Mouse (Mus musculus) intestine, postnatal 0 days (tissue): ENCODE measurements around the gene Iqsec1. TPM values are rescaled to one million over a fixed set of nuclear protein-coding genes. Genes with fewer than 3 reads are reported as not detected.
A peak's percentile ranks its signal among the peaks of the same experiment; 100 is the strongest.

ENCODE experiments used
- ATAC-seq: fragments of 200-750 bp; cut with Nextera tagmentation; 2 replicates; pipeline ENCODE4 v1.8.0; 2017; ENCODE audit warnings: mild to moderate bottlenecking, moderate TSS enrichment, moderate library complexity
- H3K27ac ChIP-seq: fragments of 300-500 bp; sonication (generic); 2 replicates; pipeline ENCODE4 v1.5.1; 2014; ENCODE audit warnings: mild to moderate bottlenecking, low read depth, low read length, moderate library complexity
- H3K27me3 ChIP-seq: fragments of 300-500 bp; sonication (generic); replicated peaks from 2 replicates; pipeline ENCODE4 v1.6.1; 2014; ENCODE audit warnings: low read length, mixed read lengths; ENCODE audit not compliant: control insufficient read depth, insufficient read depth
- H3K36me3 ChIP-seq: fragments of 300-500 bp; sonication (generic); 2 replicates; pipeline ENCODE4 v1.6.1; 2014; ENCODE audit warnings: mild to moderate bottlenecking, moderate library complexity; ENCODE audit not compliant: control insufficient read depth, insufficient read depth
- H3K4me1 ChIP-seq: fragments of 300-500 bp; sonication (generic); replicated peaks from 2 replicates; pipeline ENCODE4 v1.6.1; 2014; ENCODE audit warnings: antibody characterized with exemption, low read length, mixed read lengths; ENCODE audit not compliant: control insufficient read depth, insufficient read depth
- H3K4me2 ChIP-seq: fragments of 300-500 bp; sonication (generic); replicated peaks from 2 replicates; pipeline ENCODE4 v1.6.1; 2014; ENCODE audit warnings: low read depth, mild to moderate bottlenecking, moderate library complexity
- H3K4me3 ChIP-seq: fragments of 300-500 bp; sonication (generic); 2 replicates; pipeline ENCODE4 v1.5.1; 2014; ENCODE audit warnings: low read depth, low read length
- H3K9ac ChIP-seq: fragments of 300-500 bp; sonication (generic); 2 replicates; pipeline ENCODE4 v1.6.1; 2014; ENCODE audit warnings: mild to moderate bottlenecking, low read depth, low read length
- H3K9me3 ChIP-seq: fragments of 300-500 bp; sonication (generic); 2 replicates; pipeline ENCODE4 v1.6.1; 2016; ENCODE audit warnings: mixed run types; ENCODE audit not compliant: control insufficient read depth
- CTCF ChIP-seq: sonication (generic); IDR thresholded peaks from 2 replicates; pipeline ENCODE4 v1.5.1; 2016; ENCODE audit warnings: low read depth, mild to moderate bottlenecking, control low read depth, antibody characterized with exemption, moderate library complexity
- WGBS: fragments of 180-500 bp; shearing (Covaris S2); extraction: QIAGEN DNeasy Blood & Tissue Kit; methylation state at CpG from one replicate; pipeline ENCODE4 v1.1.7; 2014; 5-methylcytosine and 5-hydroxymethylcytosine counted together
- polyA plus RNA-seq: library from polyadenylated mRNA; unstranded; fragments of >200 nt; fragmentation: Nextera tagmentation; extraction: Ambion mirVana; gene quantifications from 2 replicates; pipeline ENCODE4 v1.2.1, GENCODE M21; 2015

The Iqsec1 gene
- polyA plus RNA-seq, 1 experiment from 2014 or later: 7.0 TPM

- H3K4me2 ChIP-seq: no peak overlapping the region
- no peaks in the 10 kb centered on the region; the same call in 1 of the 2 replicates for H3K4me1 ChIP-seq
- no peaks in the 10 kb centered on the region for H3K9me3 ChIP-seq
- no peak overlapping the region for H3K9ac ChIP-seq
- no peak overlapping the region for H3K4me3 ChIP-seq
- 79% methylated on average over 6 of the region's 6 CpGs for WGBS
- no peak for TF ChIP-seq CTCF
- H3K27ac ChIP-seq: no peak overlapping the region
- H3K27me3 ChIP-seq: no peaks in the 10 kb centered on the region
- no peak for ATAC-seq
- no peaks in the 10 kb centered on the region for H3K36me3 ChIP-seq
These were observed 269.1 kb downstream of the Iqsec1 start for GRCm38 (mm10) chr6:90719402-90719801.

- Histone ChIP-seq H3K36me3 (no peaks in the 10 kb centered on the region), H3K9me3 (no peaks in the 10 kb centered on the region), H3K27me3 (no peaks in the 10 kb centered on the region), H3K4me1 (peaks cover 2% of the 10 kb centered on the region), H3K9ac (no peak overlapping the region), H3K4me2 (no peak overlapping the region), H3K4me3 (no peak overlapping the region), H3K27ac (no peak overlapping the region)
- ATAC-seq: no peak
- no peak for TF ChIP-seq CTCF
- 80% methylated on average over 3 of the region's 3 CpGs for WGBS
These were observed 270.0 kb downstream of the Iqsec1 start for GRCm38 (mm10) chr6:90718477-90718876.

GRCm38 (mm10) chr6:90717711-90718110, 270.8 kb downstream of the Iqsec1 start:
- ATAC-seq: no peak
- no peak for TF ChIP-seq CTCF
- Histone ChIP-seq H3K9ac (no peak overlapping the region), H3K27me3 (no peaks in the 10 kb centered on the region), H3K27ac (no peak overlapping the region), H3K4me1 (peaks cover 10% of the 10 kb centered on the region), H3K36me3 (no peaks in the 10 kb centered on the region), H3K4me3 (no peak overlapping the region), H3K9me3 (no peaks in the 10 kb centered on the region), H3K4me2 (no peak overlapping the region)
- 30% methylated on average over 1 of the region's 1 CpGs for WGBS

- Histone ChIP-seq H3K27me3 (no peaks in the 10 kb centered on the region), H3K9me3 (no peaks in the 10 kb centered on the region), H3K4me2 (peak overlapping the region; percentile 95), H3K9ac (no peak overlapping the region), H3K27ac (no peak overlapping the region), H3K4me3 (peak overlapping the region; percentile 76), H3K4me1 (peaks cover 17% of the 10 kb centered on the region), H3K36me3 (no peaks in the 10 kb centered on the region)
- WGBS: 34% methylated on average over 4 of the region's 4 CpGs
- TF ChIP-seq CTCF: no peak
- no peak for ATAC-seq
These were observed 271.6 kb downstream of the Iqsec1 start for GRCm38 (mm10) chr6:90716853-90717252.

GRCm38 (mm10) chr6:90716066-90716704, 272.3 kb downstream of the Iqsec1 start:
- TF ChIP-seq CTCF: peak; percentile 28; the same call in 1 of the 2 replicates
- peak; percentile 70 for ATAC-seq
- H3K36me3 ChIP-seq: no peaks in the 10 kb centered on the region

GRCm38 (mm10) chr6:90715245-90715905, 273.1 kb downstream of the Iqsec1 start:
- Histone ChIP-seq H3K27ac (peak overlapping the region; percentile 80), H3K27me3 (no peaks in the 10 kb centered on the region), H3K4me3 (peak overlapping the region; percentile 76), H3K9ac (peak overlapping the region; percentile 78), H3K4me2 (peak overlapping the region; percentile 95), H3K36me3 (no peaks in the 10 kb centered on the region), H3K4me1 (peaks cover 28% of the 10 kb centered on the region), H3K9me3 (no peaks in the 10 kb centered on the region)
- no peak for ATAC-seq
- WGBS: 31% methylated on average over 4 of the region's 4 CpGs
- no peak for TF ChIP-seq CTCF

More at GRCm38 (mm10) chr6:90716066-90716704, 272.3 kb downstream of the Iqsec1 start:
- H3K4me1 ChIP-seq: peaks cover 22% of the 10 kb centered on the region
- no peaks in the 10 kb centered on the region for H3K27me3 ChIP-seq
- H3K9me3 ChIP-seq: no peaks in the 10 kb centered on the region
- H3K4me3 ChIP-seq: peak overlapping the region; percentile 76
- H3K4me2 ChIP-seq: peak overlapping the region; percentile 95
- under 1% methylated on average over 49 of the region's 49 CpGs for WGBS
- H3K9ac ChIP-seq: peak overlapping the region; percentile 78
- peak overlapping the region; percentile 80 for H3K27ac ChIP-seq
